Mouse (Mus musculus) brain, embryonic 18.5 days (tissue): ENCODE data around the gene St7.
A peak's percentile ranks its signal among the peaks of the same experiment; 100 is the strongest.

Experiments
- DNase-seq: peaks from one replicate; pipeline ENCODE4 v3.0.0-alpha.2; 2012; ENCODE audit warnings: low read depth, low spot score

St7 gene

DNA sequence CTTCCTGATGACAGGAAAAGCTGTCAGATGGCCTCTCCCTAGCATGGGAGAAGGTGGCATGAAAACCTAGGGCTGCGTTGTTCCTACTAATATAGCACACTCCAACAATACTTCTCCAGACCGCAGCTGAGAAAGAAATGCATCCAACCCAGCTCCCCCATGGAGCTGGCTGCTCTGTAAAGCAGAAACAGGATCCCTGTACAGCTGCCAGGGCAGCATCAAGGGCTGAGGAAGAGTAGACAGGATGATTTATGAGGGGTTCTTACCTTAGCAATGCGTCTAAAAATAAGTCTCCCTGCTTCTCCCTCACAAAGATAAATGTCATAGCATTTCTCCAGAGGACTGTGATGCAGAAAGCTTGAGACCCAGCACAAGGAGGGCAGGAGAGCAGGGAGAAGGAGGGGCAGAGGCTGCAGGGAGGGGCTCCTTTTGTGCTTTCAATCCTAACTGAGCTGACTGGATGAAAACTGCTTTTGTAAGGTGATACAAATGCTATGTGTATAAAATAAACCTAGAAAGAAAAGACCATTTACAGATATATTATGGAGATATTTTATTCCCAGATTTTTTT is 124.2 kb downstream of the St7 start:
- no peak for DNase-seq

DNA sequence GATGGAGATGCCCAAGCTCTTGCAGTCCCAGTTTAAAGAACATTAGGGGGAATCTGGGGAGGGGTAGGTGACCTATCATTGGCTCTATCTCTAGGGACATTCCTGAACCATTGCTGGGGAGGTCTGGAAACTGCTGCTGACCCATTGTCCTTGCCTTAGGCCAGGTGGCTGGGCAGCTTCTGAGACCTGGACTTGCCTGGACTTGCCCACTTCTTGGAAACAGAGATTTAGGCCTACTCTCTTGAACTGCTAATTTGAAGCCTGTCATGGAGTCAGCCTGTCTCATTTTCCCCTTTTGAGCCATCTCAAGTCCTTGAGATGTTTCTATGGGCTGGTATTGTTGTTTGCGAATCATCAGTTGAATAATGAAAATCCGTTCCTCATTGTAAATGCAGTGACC is 130.9 kb downstream of the St7 start:
- no peak for DNase-seq

DNA sequence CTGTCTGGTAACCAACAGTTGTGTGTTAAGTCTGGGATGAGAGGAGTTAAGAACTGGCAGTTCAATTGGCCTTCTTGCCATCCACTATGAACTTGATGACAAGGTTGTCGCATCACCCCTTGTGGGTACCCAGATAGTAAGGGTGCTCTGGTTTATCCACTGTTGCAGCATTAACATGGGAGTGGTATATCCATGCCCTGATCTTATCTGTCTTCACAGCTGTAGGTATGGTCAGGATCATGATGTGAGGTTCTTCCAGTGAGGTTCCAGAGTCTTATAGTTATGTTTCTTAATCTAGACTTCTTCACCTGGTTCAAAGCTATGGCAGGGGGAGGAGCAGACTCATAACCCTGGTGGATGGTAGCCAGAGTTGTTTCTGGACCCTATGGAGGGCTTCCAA is 132.0 kb downstream of the St7 start:
- no peak for DNase-seq

DNA sequence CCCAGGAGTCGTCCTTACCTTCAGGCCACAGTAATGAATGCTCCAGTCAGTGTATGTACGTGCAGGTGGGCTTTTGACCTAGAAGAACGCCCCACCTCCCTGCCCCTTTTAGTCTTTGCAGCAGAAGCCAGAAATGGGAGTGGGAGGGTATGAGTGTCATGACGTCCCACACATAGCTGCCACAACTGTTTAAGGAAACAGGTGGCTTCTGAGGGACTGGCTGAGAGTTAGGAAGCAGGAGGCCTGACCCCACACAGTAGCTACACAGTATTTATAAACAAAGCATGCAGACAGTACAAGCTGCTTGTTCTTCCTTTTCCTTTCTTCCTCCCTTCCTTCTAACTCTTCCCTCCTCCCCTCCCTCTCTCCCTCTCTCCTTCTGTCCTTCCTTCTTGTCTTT is 135.6 kb downstream of the St7 start:
- no peak for DNase-seq

DNA sequence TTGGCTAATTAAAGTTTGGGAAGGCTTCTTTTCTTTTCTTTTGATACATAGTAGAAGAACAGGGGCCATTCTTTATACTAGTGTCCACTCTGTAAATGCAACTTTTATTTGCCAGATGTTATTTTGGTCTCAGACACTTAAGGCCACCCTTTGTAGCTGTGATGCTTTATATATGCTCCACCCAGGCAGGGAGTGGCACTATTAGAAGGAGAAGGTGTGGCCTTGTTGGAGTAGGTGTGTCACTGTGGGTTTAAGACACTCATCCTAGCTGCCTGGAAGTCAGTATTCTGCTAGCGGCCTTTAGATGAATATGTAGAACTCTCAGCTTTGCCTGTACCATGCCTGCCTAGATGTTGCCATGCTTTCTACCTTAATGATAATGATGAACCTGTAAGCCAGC is 137.2 kb downstream of the St7 start:
- no peak for DNase-seq

DNA sequence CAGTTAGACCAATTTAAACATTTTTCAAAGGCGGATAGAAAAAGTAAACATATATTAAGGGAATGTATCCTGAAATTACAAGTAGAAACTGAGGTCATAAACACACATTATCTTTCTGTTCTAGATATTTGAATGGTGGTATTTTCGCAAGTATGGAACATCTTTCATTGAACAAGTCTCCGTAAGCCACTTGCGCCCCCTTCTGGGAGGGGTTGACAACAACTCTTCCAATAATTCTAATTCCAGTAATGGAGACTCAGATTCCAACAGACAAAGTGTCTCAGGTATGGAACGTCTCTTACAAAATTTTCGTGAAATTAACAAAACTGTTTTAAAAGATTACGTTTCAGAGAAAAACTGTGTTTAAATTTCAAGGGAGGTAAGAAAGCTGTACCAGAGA is 141.8 kb downstream of the St7 start:
- no peak for DNase-seq

DNA sequence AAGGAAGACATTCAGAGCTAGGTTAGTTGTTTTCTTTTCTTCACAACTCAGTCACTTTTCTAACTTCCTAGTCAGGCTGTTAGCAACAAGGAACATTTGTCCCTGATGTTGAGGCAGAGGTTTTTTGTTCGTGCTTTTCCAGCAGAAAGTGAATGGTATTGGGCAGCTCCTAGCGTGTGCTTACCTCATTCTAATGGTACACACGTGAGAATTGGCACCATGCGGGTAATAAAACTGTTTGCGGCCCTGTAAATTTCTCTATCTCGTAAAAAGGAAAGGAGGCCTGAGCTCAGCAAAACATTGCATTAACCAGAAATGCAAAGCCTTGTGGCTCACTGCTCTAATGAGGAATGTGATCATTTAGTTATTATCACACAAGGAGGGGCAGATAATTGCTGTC is 143.0 kb downstream of the St7 start:
- no peak for DNase-seq

DNA sequence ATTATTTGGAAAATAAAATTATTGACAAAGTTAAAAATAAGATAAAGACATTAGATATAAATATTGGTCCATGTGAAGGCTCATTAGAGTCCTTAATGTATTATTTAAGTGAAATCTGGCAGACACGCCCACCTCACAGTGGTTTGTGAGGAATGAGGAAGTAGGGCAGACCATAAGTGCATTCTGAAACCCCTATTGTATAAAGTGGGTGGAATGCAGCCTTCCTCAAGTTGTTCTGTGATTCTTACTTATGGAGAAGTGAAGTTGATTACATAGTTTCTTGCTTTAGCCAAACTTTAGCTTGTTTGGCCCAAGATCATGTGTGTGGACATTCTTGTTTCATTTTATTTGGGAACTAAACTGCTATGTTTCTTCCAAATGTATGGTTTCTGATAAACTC is 144.9 kb downstream of the St7 start:
- no peak for DNase-seq

DNA sequence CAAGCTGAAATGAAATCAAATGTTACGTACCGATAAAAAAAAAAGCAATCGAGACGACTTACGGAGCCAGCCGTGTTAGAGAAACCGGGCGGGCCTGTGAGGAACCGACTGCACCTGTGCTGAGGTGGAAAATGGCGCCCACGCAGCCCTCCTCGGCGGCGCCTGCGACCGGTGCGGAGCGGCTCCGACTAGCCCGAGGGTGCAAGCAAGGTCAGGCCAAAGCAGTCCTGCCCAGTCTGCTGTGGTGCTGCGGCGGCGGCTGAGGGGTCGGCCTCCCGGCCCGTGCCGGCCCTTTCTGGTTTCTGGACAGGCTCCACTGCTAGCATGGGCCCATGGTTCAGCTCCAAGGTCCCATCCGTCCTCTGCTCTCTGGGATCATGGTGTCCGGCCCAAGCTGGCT is 147.7 kb downstream of the St7 start:
- DNase-seq: no peak

DNA sequence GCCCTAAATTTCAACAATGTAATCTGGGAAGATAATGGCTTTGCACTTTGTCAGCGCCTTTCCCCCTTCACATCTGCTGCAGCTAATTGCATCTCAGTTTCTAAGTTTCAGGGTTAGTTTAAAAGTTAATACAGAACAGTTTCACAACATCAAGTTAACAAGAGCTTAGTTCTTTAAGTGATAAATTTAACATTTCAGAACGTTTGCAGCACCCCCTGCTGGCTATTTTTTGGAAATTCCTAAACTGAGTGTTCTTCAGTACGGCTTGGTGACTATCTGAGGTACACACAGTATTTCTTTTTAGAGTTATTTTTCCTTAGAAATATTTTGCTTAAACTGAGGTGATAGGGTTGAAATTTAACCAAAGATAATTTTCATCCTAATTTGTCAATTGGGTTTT is 150.0 kb downstream of the St7 start:
- DNase-seq: peak; percentile 8

DNA sequence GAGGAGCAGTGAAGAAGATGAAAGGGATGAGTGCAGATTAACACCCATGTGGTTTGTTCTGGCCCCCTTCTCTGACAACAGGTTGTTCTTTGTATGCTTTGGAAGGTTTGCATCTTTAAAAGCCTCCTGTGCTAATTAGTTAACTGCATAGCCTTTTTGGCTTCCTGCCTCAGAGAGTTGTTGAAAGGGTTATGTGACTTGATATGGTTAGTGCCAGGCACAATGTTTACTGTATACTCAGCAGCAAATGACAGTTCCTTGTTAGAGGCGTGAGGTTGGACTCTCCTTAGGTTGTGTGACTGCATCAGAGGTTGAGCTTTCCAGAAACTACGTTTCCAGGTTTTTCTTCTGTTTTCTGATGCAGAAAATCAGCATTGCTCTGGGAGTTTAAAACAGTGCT is 158.6 kb downstream of the St7 start:
- no peak for DNase-seq

DNA sequence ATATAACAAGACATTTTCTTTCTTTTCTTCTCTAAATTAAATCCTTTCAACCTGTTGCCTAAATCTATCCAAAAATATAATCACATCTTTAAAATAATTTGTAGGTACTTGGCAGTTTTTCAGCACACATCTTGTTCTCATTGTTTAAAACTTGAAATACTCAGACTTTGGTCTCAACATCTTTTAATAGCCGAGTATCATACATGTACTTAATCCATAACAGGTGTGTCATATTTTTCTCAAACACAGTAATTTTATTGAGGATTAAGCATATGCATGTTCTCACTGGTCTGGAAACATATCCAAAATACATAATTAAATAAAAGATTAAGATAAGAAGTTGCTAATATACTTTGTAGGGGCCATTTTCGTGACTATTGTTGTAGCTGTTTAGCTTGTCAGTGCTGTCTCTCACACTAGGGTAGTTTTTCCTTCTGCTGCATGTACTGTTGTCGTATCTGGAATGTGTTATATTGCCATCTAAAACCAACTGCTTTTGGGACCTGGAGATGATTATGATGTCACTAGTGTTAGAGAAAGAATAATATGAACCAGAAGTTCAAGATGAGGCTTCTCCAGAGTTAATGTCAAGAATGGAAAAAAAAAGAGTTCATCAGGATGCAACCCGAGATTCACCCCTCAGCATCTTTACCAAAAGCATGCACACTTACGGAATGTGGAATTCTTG is 161.0 kb downstream of the St7 start:
- DNase-seq: no peak

DNA sequence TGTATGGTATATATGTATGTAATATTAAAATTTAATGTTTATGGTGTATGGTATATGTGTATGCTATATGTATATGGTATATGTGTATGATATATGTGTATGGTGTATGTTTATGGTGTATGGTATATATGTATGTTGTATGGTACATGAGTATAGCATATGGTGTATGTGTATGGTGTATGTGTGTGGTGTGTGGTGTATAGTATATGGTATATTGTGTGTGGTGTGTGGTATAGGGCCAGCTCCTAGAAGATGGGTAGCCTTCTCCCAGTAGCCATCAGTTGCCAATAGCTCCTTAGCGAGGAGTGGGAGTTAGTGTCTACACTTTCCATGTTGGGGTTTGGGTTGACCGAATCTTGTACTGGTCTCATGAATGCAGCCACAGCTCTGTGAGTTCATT is 162.9 kb downstream of the St7 start:
- DNase-seq: no peak

DNA sequence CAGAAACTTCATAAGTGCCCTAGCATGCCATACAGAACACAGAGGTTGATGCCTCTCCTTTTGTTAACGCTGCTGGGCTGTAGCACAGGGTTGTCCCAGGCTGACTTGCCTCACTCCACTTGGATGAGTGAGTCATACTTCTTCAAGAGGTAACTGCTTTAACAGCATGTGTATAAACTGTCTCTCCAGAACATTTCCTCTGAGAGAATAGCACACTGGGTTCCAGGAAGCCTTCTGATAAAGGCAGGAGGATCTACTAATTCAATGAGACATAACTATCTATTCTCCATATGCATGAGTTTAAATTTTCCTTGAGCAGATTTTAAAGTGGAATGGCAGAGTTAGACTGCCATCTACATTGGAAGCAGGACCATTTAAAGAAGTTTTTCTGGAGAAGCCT is 166.8 kb downstream of the St7 start:
- no peak for DNase-seq

DNA sequence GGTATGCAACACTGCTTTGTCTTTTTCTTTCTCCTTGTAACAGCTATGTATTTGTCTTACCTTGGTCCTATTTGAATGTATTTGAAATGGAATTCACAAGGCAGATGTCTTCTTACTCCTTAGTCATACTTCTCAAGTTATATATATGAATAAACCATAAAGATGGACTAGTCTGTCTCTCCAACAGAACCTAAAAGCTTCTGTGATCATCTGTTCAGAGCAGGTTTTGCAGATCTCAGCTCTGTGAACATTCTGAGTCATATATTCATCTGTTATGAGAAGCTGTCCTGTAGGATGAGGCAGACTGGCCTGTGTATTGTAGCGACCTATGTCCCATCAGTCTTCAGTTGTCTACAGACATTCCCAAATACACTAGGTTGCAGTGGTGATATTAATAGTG is 167.7 kb downstream of the St7 start:
- no peak for DNase-seq

DNA sequence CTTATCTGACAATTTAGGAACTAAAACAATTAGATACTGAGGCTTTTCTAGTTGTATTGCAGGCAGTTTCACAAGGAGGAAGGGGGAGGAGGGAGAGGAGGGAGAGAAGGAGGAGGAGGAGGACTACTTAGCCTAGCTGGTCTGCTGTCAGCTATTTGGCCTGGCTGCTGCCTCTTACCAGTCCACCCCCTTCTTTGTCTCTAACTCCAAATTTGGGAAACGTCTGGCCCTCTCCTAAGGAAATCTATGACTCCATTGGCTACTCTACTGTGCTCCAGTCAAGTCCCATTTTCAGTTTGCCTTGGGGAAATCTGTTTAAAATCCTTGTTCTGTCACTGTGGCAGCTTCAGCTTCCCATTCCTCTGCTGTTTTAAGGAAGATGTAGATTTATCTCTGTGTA is 175.1 kb downstream of the St7 start:
- no peak for DNase-seq

DNA sequence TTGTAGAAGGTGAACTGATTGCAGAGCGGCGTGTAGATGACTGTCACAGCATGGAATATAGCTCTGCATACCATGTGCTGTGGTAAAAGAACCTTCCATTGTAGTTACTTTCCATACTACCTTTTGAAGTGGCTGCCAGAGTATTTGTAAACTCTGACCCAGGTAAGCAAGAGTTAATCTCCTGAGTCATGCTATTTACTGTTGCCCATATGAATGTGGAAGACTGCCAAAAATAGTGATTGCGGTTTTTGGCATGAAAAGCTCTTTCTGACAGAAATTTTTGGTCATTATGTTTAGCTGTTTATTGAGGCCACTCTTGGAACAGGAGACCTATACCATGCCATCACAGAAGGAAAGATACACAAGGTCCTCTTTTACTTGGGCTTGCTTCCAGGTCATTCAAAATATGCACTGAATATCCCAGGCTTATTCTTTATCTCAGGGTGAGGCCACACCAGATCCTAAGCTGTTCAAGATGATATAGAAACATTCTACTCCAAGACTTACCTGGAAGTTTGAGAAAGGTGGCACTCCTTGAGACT is 179.2 kb downstream of the St7 start:
- DNase-seq: no peak

DNA sequence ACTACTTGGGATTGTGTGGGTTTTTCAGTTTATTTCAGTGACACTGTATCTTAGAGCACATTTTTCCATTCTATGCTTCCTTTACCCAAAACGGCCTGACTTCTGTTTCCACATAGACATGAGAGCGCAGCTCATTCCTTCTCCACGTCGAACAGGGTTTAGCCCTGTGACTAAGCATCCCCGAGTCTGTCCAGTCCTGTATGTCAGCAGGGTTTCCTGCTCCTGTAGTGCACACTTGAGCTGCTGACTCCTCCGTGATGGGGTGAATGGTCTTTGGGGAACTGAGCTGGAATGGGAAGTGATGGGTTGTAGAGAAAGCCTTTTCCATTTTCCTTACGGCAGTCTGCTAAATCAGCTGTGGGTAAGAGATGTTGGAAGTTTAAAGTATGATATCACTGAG is 182.9 kb downstream of the St7 start:
- DNase-seq: no peak

DNA sequence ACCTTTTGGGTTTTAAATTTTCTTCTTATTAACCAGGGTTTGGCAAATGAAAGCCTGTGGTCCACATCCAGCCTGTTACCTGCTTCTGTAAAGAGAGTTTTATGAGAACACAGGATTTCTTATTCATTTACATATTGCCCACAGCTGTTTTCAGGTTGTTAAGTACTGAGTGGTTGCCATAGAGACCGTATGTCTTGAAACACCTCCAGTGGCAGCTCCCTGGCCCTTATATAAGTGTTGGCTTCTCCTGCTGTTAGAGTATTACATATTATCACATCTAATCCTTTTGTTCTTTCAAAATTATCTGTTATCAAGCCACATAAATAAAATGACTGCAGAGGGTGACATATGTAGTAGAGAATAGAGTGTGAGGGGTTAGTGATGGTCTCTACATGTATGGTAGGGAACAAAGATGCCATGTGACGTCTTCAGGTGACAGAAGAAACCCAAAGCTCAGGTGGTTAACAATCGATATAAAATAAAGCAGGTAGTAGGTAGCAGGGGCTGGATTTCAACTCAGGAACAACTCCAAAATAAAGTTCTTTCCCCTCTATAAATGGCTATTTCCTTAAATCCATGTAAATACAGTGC is 183.4 kb downstream of the St7 start:
- DNase-seq: peak; percentile 2

DNA sequence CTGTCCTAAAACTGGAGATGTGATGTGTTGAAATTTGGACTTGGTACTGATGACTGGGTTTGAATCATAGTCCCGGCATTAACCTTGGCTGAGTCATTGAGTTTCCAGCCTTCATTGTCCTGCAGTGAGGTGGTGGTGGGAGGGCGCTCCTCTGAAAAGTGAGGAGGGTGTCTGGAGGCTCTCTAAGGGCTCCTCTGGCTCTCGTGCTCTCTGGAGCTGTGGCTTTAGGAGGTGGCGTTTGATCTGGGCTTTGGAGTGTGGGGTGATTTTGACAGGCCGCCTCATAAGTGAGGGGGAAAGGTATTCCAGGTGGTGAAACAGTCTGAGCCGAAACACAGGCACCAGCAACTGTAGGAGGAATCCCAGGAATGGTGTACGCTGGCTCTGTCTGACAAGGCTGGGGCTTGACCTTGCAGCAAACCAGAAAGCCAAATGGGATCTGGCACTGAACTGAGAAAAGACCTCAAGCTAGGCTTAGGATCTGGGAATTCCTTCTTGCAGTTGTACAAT is 184.0 kb downstream of the St7 start:
- no peak for DNase-seq

DNA sequence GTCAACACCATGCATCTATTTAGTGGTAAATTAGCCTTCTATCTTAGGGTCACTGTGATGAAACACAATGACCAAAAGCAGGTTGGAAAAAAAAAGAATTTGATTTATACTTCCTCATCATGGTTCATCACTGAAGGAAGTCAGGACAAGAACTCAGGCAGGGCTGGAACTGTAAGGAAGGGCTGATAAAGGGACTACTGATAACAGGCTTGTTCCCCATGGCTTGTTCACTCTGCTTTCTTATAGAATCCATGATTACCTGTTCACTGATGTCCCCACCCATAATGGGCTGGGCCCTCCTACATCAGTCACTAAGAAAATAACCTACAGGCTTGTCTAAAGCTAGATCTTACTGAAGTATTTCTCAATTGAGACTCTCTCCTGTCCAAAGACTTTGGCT is 190.2 kb downstream of the St7 start:
- no peak for DNase-seq

DNA sequence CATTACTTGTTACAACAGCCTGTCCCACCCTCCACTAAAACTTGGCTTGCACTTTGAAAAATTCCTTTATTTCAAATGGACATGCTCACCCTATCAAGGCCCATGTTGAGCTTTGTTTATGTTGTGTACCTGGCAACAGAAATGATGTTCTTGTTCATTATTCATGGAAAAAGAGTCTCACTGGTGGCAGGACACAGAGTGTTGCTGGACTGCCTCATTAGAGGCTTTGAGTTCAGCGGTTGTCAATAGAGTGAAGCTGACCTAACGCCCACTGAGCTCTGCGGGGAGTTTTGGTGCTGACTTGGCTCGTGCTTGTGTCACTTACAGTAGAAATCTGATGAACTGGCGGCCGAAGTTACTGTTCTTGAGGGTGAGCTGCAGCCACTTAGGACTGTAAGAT is 195.0 kb downstream of the St7 start:
- no peak for DNase-seq

DNA sequence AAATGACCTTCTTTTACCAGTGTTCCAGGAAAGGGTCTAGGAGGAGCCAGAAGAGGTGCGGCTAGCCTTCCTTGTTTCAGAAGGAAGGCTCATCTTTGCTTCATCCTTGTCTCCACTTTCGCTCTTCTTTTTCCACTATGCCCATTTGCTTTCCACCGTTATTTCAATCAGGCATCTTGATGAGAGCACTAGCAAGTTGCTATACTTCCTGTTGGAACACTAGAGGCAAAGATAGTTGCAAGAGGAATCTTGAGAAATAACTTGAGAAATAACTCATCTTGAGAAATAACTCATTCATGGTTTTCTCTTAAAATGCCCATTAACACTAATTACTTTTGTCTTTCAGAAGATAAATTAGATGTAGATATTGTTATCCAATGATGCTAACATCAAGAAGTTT is 202.8 kb downstream of the St7 start:
- no peak for DNase-seq
